Mouse (Mus musculus) macrophage (primary cell): Measurements from ENCODE around the gene Hmgcll1. TPM values are rescaled to one million over a fixed set of nuclear protein-coding genes. Genes with fewer than 3 reads are reported as not detected.

Experiments used
- H3K27ac ChIP-seq: fragments of 350-480 bp; formaldehyde crosslinking; 2 replicates; pipeline ENCODE4 v1.9.0; 2021
- H3K36me3 ChIP-seq: fragments of 350-480 bp; formaldehyde crosslinking; 2 replicates; pipeline ENCODE4 v1.9.0; 2021; ENCODE audit errors: inconsistent target
- H3K4me3 ChIP-seq: fragments of 350-480 bp; formaldehyde crosslinking; 2 replicates; pipeline ENCODE4 v1.9.0; 2021; ENCODE audit errors: inconsistent target
- H3K79me2 ChIP-seq: fragments of 350-480 bp; formaldehyde crosslinking; 2 replicates; pipeline ENCODE4 v1.9.0; 2021; ENCODE audit errors: inconsistent target
- WGBS: methylation state at CpG from one replicate; pipeline ENCODE4 v1.1.7; 2026; ENCODE audit warnings: inconsistent platforms; ENCODE audit not compliant: missing documents; 5-methylcytosine and 5-hydroxymethylcytosine counted together
- polyA plus RNA-seq: library from polyadenylated mRNA; stranded (reverse); fragments of 250-400 nt; gene quantifications from 3 replicates; pipeline ENCODE4 v1.2.4, GENCODE M21; 2018; ENCODE audit warnings: inconsistent platforms
- total RNA-seq, 78 experiments: library from RNA; depleted of rRNA; stranded (reverse); fragments of 250-400 nt; gene quantifications; 1 replicate in 9 of 78; 2 replicates in 24 of 78; 3 replicates in 43 of 78; 4 replicates in 2 of 78; pipeline ENCODE4 v1.2.4; 2018; ENCODE audit warnings: inconsistent platforms in 56 of 78

Hmgcll1 gene
- total RNA-seq (2018; cell fraction: chromatin; rRNA removed), result under 1 TPM in 1 of 26 experiments, not detected in 25; 0.41 TPM
- not detected for total RNA-seq (2018; cell fraction: cytosol; rRNA removed)
- total RNA-seq (2018; cell fraction: nucleus; rRNA removed), result not detected
- not detected in 3 replicates for polyA plus RNA-seq

GRCm38 (mm10) chr9:76014631-76015531 is at the start of gene Hmgcll1:
Gene Hmgcll1, plus strand, starts transcription at chr9:76014855.
- 34% methylated on average over 40 of the region's 40 CpGs for WGBS
- Histone ChIP-seq H3K27ac (no peak within 1 kb of the TSS), H3K36me3 (no peaks in the 10 kb centered on the region), H3K4me3 (no peak within 1 kb of the TSS), H3K79me2 (no peaks in the 10 kb centered on the region)

- no peak overlapping the region for H3K27ac ChIP-seq
- 80% methylated on average over 1 of the region's 1 CpGs for WGBS
- H3K36me3 ChIP-seq, result no peaks in the 10 kb centered on the region
- H3K79me2 ChIP-seq, result no peaks in the 10 kb centered on the region
- H3K4me3 ChIP-seq, result no peak overlapping the region
These were observed 34.6 kb upstream of the Hmgcll1 start for GRCm38 (mm10) chr9:75980097-75980496.

GRCm38 (mm10) chr9:75981139-75981538 is 33.5 kb upstream of the Hmgcll1 start:
- no peaks in the 10 kb centered on the region for H3K36me3 ChIP-seq
- 82% methylated on average over 1 of the region's 1 CpGs for WGBS
- no peak overlapping the region for H3K27ac ChIP-seq
- H3K4me3 ChIP-seq, result no peak overlapping the region
- no peaks in the 10 kb centered on the region for H3K79me2 ChIP-seq

GRCm38 (mm10) chr9:75989491-75989890 is 25.2 kb upstream of the Hmgcll1 start:
- 97% methylated on average over 4 of the region's 4 CpGs for WGBS
- no peaks in the 10 kb centered on the region for H3K36me3 ChIP-seq
- no peaks in the 10 kb centered on the region for H3K79me2 ChIP-seq
- H3K27ac ChIP-seq, result no peak overlapping the region
- H3K4me3 ChIP-seq, result no peak overlapping the region

GRCm38 (mm10) chr9:75998791-75999350 is 15.8 kb upstream of the Hmgcll1 start:
- Histone ChIP-seq H3K79me2 (no peaks in the 10 kb centered on the region), H3K27ac (no peak overlapping the region), H3K4me3 (no peak overlapping the region), H3K36me3 (no peaks in the 10 kb centered on the region)
- WGBS, result 91% methylated on average over 2 of the region's 2 CpGs

GRCm38 (mm10) chr9:76000876-76001858 is 13.5 kb upstream of the Hmgcll1 start:
- H3K27ac ChIP-seq, result no peak overlapping the region
- 82% methylated on average over 10 of the region's 10 CpGs for WGBS
- no peak overlapping the region for H3K4me3 ChIP-seq
- no peaks in the 10 kb centered on the region for H3K79me2 ChIP-seq
- no peaks in the 10 kb centered on the region for H3K36me3 ChIP-seq

- H3K4me3 ChIP-seq, result no peak overlapping the region
- WGBS, result 88% methylated on average over 3 of the region's 3 CpGs
- H3K79me2 ChIP-seq, result no peaks in the 10 kb centered on the region
- H3K36me3 ChIP-seq, result no peaks in the 10 kb centered on the region
- H3K27ac ChIP-seq, result no peak overlapping the region
These were observed 11.6 kb upstream of the Hmgcll1 start for GRCm38 (mm10) chr9:76003066-76003465.

GRCm38 (mm10) chr9:76003637-76004036 is 11.0 kb upstream of the Hmgcll1 start:
- H3K27ac ChIP-seq, result no peak overlapping the region
- H3K79me2 ChIP-seq, result no peaks in the 10 kb centered on the region
- H3K4me3 ChIP-seq, result no peak overlapping the region
- no peaks in the 10 kb centered on the region for H3K36me3 ChIP-seq
- WGBS, result 79% methylated on average over 6 of the region's 6 CpGs

GRCm38 (mm10) chr9:76007342-76007970 is 7.2 kb upstream of the Hmgcll1 start:
- Histone ChIP-seq H3K79me2 (no peaks in the 10 kb centered on the region), H3K4me3 (no peak overlapping the region), H3K36me3 (no peaks in the 10 kb centered on the region), H3K27ac (no peak overlapping the region)
- 59% methylated on average over 5 of the region's 6 CpGs for WGBS

GRCm38 (mm10) chr9:76013789-76014188 is 866 bp upstream of the Hmgcll1 start:
- WGBS, result 91% methylated on average over 6 of the region's 6 CpGs
- H3K27ac ChIP-seq, result no peak overlapping the region
- H3K36me3 ChIP-seq, result no peaks in the 10 kb centered on the region

GRCm38 (mm10) chr9:76015971-76016370 is 1.3 kb downstream of the Hmgcll1 start:
- Histone ChIP-seq H3K79me2 (no peaks in the 10 kb centered on the region), H3K27ac (no peak overlapping the region), H3K36me3 (no peaks in the 10 kb centered on the region), H3K4me3 (no peak overlapping the region)
- 95% methylated on average over 5 of the region's 5 CpGs for WGBS

More at GRCm38 (mm10) chr9:76013789-76014188, 866 bp upstream of the Hmgcll1 start:
- Histone ChIP-seq H3K79me2 (no peaks in the 10 kb centered on the region), H3K4me3 (no peak overlapping the region)

- H3K4me3 ChIP-seq, result no peak overlapping the region
- no peaks in the 10 kb centered on the region for H3K79me2 ChIP-seq
- no peak overlapping the region for H3K27ac ChIP-seq
- no peaks in the 10 kb centered on the region for H3K36me3 ChIP-seq
- 90% methylated on average over 10 of the region's 10 CpGs for WGBS
These were observed 1.9 kb downstream of the Hmgcll1 start for GRCm38 (mm10) chr9:76016506-76016905.

- 90% methylated on average over 5 of the region's 5 CpGs for WGBS
- H3K27ac ChIP-seq, result no peak overlapping the region
These were observed 8.9 kb downstream of the Hmgcll1 start for GRCm38 (mm10) chr9:76023551-76023973.

More at GRCm38 (mm10) chr9:76023551-76023973, 8.9 kb downstream of the Hmgcll1 start:
- no peaks in the 10 kb centered on the region for H3K36me3 ChIP-seq
- H3K4me3 ChIP-seq, result no peak overlapping the region
- H3K79me2 ChIP-seq, result no peaks in the 10 kb centered on the region
